Mouse (Mus musculus): ENCODE results near the gene Dhps. TPM values are rescaled to one million over a fixed set of nuclear protein-coding genes. Genes with fewer than 3 reads are reported as not detected.

The Dhps gene
- polyA plus RNA-seq (2012; rRNA removed; ENCODE audit: low replicate concordance), result 31.5 and 54.1 TPM in 2 replicates

GRCm38 (mm10) chr8:85071514-85072281 is at the start of gene Dhps:
Gene Dhps (plus strand): TSS chr8:85071757.

GRCm38 (mm10) chr8:85025098-85025932 is 46.2 kb upstream of the Dhps start, which contains the start of gene Asna1:
Gene Asna1 (minus strand): TSS chr8:85025281.

GRCm38 (mm10) chr8:85026670-85027515 is 44.7 kb upstream of the Dhps start, which contains the start of gene Trir:
Gene Trir (plus strand): TSS chr8:85026823.

GRCm38 (mm10) chr8:85036718-85037365 is 34.7 kb upstream of the Dhps start, which contains the start of gene Tnpo2:
Gene Tnpo2 (plus strand): TSS chr8:85036915.

GRCm38 (mm10) chr8:85059879-85060616 is 11.5 kb upstream of the Dhps start, which contains the start of gene Fbxw9:
Gene Fbxw9 (plus strand): TSS chr8:85060055.

GRCm38 (mm10) chr8:85067982-85068381 is 3.6 kb upstream of the Dhps start, which contains the start of gene Gm5741:
Gene Gm5741 (minus strand): TSS chr8:85067982.

GRCm38 (mm10) chr8:85080532-85081215 is 9.1 kb downstream of the Dhps start, which contains the start of gene Wdr83os:
Gene Wdr83os (plus strand): TSS chr8:85080740.

GRCm38 (mm10) chr8:85081216-85081555 is 9.6 kb downstream of the Dhps start, which contains the start of gene Wdr83:
Gene Wdr83 (minus strand): TSS chr8:85081306.

GRCm38 (mm10) chr8:85083108-85083813 is 11.7 kb downstream of the Dhps start, which contains the start of gene Man2b1:
Gene Man2b1 (plus strand): TSS chr8:85083270.

GRCm38 (mm10) chr8:85122995-85123394 is 51.4 kb downstream of the Dhps start, which contains the start of gene Zfp791:
Gene Zfp791 (minus strand): TSS chr8:85123095.

Other genes with a start within 250 kb of the Dhps start
- gene Dand5, start 248.9 kb upstream of the Dhps start, polyA plus RNA-seq (2012; rRNA removed; ENCODE audit: low replicate concordance), result 4.0 TPM in 2 replicates
- gene Gadd45gip1, start 240.2 kb upstream of the Dhps start, polyA plus RNA-seq (2012; rRNA removed; ENCODE audit: low replicate concordance), result 10.2 and 33.6 TPM in 2 replicates
- gene Rad23a, start 231.1 kb upstream of the Dhps start, polyA plus RNA-seq (2012; rRNA removed; ENCODE audit: low replicate concordance), result 104 and 105 TPM in 2 replicates
- gene Calr, start 224.8 kb upstream of the Dhps start, polyA plus RNA-seq (2012; rRNA removed; ENCODE audit: low replicate concordance), result 216 and 341 TPM in 2 replicates
- 43.3 and 77.7 TPM in 2 replicates for gene Farsa, start 214.8 kb upstream of the Dhps start, polyA plus RNA-seq (2012; rRNA removed; ENCODE audit: low replicate concordance)
- gene Syce2, start 199.6 kb upstream of the Dhps start, polyA plus RNA-seq (2012; rRNA removed; ENCODE audit: low replicate concordance), result 1.1 and 2.7 TPM in 2 replicates
- 87.4 and 112 TPM in 2 replicates for gene Gcdh, start 177.8 kb upstream of the Dhps start, polyA plus RNA-seq (2012; rRNA removed; ENCODE audit: low replicate concordance)
- 0.22 and 0.30 TPM in 2 replicates for gene Klf1, start 169.8 kb upstream of the Dhps start, polyA plus RNA-seq (2012; rRNA removed; ENCODE audit: low replicate concordance)
- gene Dnase2a, start 163.2 kb upstream of the Dhps start, polyA plus RNA-seq (2012; rRNA removed; ENCODE audit: low replicate concordance), result 29.4 and 31.5 TPM in 2 replicates
- 0.03 and 0.10 TPM in 2 replicates for gene Mast1, start 134.4 kb upstream of the Dhps start, polyA plus RNA-seq (2012; rRNA removed; ENCODE audit: low replicate concordance)
- not detected in 2 replicates for gene Rtbdn, start 124.8 kb upstream of the Dhps start, polyA plus RNA-seq (2012; rRNA removed; ENCODE audit: low replicate concordance)
- gene Gm49661, start 102.3 kb upstream of the Dhps start, polyA plus RNA-seq (2012; rRNA removed; ENCODE audit: low replicate concordance), result not detected in 2 replicates
- 246 and 252 TPM in 2 replicates for gene Prdx2, start 102.2 kb upstream of the Dhps start, polyA plus RNA-seq (2012; rRNA removed; ENCODE audit: low replicate concordance)
- 38.6 and 47.8 TPM in 2 replicates for gene Rnaseh2a, start 102.0 kb upstream of the Dhps start, polyA plus RNA-seq (2012; rRNA removed; ENCODE audit: low replicate concordance)
- gene Junb, start 93.0 kb upstream of the Dhps start, polyA plus RNA-seq (2012; rRNA removed; ENCODE audit: low replicate concordance), result 35.0 and 39.1 TPM in 2 replicates
- 2.5 and 10.6 TPM in 2 replicates for gene Hook2, start 81.2 kb upstream of the Dhps start, polyA plus RNA-seq (2012; rRNA removed; ENCODE audit: low replicate concordance)
- not detected in 2 replicates for gene Best2, start 57.2 kb upstream of the Dhps start, polyA plus RNA-seq (2012; rRNA removed; ENCODE audit: low replicate concordance)
- 184 and 205 TPM in 2 replicates for gene Asna1, start 46.5 kb upstream of the Dhps start, polyA plus RNA-seq (2012; rRNA removed; ENCODE audit: low replicate concordance)
- gene Trir, start 44.9 kb upstream of the Dhps start, polyA plus RNA-seq (2012; rRNA removed; ENCODE audit: low replicate concordance), result 61.2 and 143 TPM in 2 replicates
- 74.9 and 104 TPM in 2 replicates for gene Tnpo2, start 34.8 kb upstream of the Dhps start, polyA plus RNA-seq (2012; rRNA removed; ENCODE audit: low replicate concordance)
- 36.0 and 48.0 TPM in 2 replicates for gene Fbxw9, start 11.7 kb upstream of the Dhps start, polyA plus RNA-seq (2012; rRNA removed; ENCODE audit: low replicate concordance)
- 0.85 TPM in 1 of 2 replicates, not detected in the other for gene Gm5741, start 3.8 kb upstream of the Dhps start, polyA plus RNA-seq (2012; rRNA removed; ENCODE audit: low replicate concordance)
- gene Wdr83os, start 9.0 kb downstream of the Dhps start, polyA plus RNA-seq (2012; rRNA removed; ENCODE audit: low replicate concordance), result 156 and 164 TPM in 2 replicates
- gene Wdr83, start 9.5 kb downstream of the Dhps start, polyA plus RNA-seq (2012; rRNA removed; ENCODE audit: low replicate concordance), result 33.8 and 37.5 TPM in 2 replicates
- gene Man2b1, start 11.5 kb downstream of the Dhps start, polyA plus RNA-seq (2012; rRNA removed; ENCODE audit: low replicate concordance), result 98.6 and 103 TPM in 2 replicates
- gene Zfp791, start 51.3 kb downstream of the Dhps start, polyA plus RNA-seq (2012; rRNA removed; ENCODE audit: low replicate concordance), result 0.86 and 1.5 TPM in 2 replicates
- not detected in 2 replicates for gene Cks1brt, start 80.2 kb downstream of the Dhps start, polyA plus RNA-seq (2012; rRNA removed; ENCODE audit: low replicate concordance)
- gene Olfr371, start 154.2 kb downstream of the Dhps start, polyA plus RNA-seq (2012; rRNA removed; ENCODE audit: low replicate concordance), result not detected in 2 replicates
- 16.0 and 20.7 TPM in 2 replicates for gene Orc6, start 227.9 kb downstream of the Dhps start, polyA plus RNA-seq (2012; rRNA removed; ENCODE audit: low replicate concordance)
- gene Vps35, start 228.0 kb downstream of the Dhps start, polyA plus RNA-seq (2012; rRNA removed; ENCODE audit: low replicate concordance), result 31.2 and 34.6 TPM in 2 replicates